Mouse (Mus musculus) heart, postnatal 14 days (tissue): ENCODE measurements at regions not wholly inside any gene's neighbourhood (a gene's known extent, or its start where the extent isn't known, plus 50 kb on each side); places are given as distances from the start of the nearest gene placed in this dataset.
A peak's percentile ranks its signal among the peaks of the same experiment; 100 is the strongest.

Experiments
- DNase-seq, 2 experiments: peaks; one replicate each; pipeline ENCODE4 v3.0.0; 2021 to 2022
- intact Hi-C: fragments of 180-260 bp; cut with DNase I; formaldehyde crosslinking; loops from one replicate; pipeline ENCODE4 v1.15.1; 2025

- DNase-seq: peak in 1 of 2 experiments; percentile 3
- intact Hi-C loops: no loop called here
These were observed 713.1 kb downstream of the Epha7 start for GRCm38 (mm10) chr4:29525769-29526658.
